Mouse (Mus musculus): Measurements from ENCODE around the gene Exoc5.

Gene Exoc5

DNA sequence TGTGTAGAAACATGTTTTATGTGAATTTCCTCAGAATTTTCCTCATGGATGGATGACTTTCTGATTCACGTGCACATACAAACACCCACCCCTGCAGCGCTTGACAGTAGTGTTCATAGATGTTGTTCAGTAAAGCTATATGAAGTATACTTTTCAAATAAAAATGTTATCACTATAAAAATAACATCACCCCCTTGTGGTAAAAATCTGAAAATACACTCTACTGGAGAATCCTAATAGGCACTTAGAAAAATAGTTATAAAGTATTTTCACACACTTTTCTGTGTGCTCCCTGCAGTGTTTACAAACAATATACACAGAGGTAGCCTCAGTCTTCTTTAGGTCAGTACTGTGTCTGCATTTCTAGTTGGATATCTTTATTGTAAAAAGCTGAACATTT, 58.5 kb downstream of the Exoc5 start:
- DNase-seq (ENCODE audit: low read depth, low spot score): no peak

DNA sequence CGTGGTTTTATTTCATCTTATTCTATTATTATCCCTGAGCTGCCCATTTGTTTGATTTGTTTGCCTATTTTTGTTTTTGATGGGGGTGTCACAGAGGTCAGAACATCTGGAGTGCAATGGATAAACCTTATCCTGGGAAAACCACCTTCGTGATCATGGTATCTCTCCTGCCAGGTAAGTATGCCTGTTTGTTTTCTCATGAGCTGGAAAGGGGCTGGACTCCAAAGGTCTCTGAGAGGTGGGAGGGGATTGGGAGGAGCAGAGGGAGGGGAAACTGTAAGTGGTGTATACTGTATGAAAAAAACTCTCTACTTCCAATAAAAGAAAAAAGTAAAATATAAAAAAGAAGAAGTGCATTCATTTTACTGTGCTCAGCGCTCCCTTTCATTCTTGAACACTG, 64.8 kb downstream of the Exoc5 start:
- no peak for DNase-seq (ENCODE audit: low read depth, low spot score)

DNA sequence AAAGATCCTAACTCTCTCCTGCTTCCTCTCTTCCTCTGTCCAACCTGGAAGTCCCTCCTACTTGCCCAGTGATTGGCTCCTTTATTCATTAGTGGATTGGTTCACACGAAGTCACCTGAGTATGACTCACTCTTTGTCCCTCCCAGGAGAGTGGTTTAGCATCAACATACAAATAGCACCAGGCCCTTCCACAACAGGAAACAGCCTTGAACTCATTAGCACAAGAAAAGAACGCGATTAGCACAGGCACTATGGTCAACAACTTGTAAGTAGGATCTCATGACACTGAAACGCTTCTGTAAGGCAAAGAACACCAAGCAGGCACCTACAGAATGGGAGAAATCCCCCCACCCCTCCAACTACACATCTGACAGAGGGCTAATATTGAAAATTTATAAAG, 67.7 kb downstream of the Exoc5 start:
- peak; percentile 97 for DNase-seq (ENCODE audit: low read depth, low spot score)

DNA sequence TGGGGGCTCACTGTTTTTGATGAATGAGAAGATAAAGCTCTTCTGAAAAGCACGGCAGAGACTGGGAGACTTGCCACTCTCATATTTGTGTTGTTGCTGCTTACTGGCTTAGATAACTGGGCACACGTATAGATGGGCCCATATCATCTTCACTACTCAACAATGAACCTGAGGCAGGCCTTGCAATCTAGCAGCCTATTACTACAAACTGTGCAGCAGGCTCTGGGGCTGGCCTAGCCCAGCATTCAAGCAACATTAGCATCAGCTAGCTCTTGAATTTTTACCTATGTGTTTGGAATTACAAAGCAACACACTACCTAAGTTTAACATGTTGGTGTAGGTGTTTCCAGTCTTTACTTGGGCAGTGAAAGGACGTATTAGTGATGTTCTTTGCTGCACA, 72.6 kb downstream of the Exoc5 start:
- DNase-seq (ENCODE audit: low read depth, low spot score): no peak

DNA sequence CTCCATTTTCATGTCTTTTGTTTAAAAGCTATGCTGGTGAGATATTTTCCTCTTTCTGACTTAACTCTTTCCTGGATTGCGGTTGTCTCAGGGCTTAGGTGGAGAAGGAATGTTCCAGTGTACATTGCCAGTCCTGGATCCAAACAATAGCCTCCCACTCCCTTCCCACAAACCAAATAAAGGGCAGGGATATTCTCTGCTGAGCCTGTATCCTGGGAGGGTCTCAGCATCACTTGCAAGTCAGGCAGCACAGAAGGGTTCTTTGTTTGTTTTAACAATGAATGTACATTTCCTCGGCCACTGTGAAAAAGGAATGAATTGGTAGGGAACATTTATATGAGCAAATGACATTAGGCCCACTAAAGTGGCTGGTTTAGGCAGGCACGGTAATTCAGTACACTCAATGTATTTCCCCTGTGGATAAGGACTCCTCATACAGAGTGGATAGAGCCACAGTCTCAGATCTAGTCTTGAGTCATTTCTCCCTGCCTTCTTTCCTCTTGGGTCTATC, 74.3 kb downstream of the Exoc5 start:
- no peak for DNase-seq (ENCODE audit: low read depth, low spot score)

DNA sequence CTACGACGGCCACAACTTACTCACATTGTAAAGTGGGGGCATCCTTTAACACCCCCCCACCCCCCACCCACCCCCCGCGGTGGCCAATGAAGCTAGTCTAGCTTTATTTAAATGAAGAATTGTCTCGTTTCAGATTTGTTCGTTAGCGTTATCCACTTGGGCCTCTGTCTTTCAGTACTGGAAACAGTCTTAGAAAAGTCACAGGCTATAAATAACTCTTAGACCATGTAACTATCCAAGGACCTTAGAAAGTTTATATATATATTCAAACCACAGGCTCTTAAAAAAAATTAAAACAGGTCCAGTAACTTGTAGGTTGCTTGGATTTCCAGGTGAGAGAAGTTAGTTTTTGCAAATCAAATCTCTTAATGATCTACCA, 75.3 kb downstream of the Exoc5 start:
- DNase-seq (ENCODE audit: low read depth, low spot score): no peak

DNA sequence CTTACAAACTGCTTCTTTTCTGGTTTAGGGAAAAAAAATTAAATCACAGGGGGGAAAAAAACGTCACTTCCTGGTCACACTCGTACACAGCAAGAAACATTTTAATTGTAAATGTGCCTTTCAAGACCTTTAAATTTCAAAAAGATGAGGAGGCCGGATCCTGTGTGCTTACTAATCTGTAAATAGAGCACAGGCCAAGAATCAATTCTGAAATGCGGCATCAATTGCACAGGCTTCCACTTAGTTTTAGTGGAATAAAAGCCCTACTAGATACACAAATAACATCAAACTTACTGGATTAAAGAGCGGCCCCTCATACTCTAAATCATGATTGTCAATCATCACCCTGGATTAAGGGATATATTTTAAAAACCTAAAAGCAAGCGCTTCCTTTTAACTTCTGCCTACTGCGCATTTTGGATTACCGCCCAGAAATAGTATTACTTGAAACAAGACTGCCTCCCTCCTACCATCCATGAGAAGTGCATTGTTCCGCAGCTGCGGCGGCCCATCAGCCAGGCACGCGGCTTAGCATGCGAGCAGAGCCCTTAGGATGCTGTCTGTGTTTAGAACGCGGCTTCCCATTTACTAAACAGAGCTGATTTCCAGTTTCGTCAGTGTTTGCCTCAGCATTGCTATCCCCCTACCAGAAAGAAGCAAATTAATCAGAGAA, 75.8 kb downstream of the Exoc5 start:
- peak; percentile 71 for DNase-seq (ENCODE audit: low read depth, low spot score)

DNA sequence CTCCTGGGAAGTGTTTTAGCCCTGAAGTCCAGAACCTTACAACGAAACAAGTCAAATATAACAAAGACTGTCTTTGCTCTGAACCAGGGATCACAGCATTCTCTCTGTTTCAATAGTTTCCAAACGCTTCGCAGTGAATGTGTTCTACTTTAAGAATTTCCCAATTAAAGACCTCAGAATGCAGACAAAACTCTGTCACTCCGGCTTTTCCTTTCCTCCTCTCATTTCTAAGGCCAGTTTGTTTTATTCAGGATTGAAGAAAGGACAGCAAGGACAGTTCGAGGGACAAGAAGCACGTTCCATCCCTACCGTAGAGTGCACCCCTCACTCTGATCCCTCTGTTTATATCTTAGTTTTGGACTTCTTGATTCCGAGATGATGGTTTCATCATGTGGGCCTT, 76.6 kb downstream of the Exoc5 start:
- no peak for DNase-seq (ENCODE audit: low read depth, low spot score)

DNA sequence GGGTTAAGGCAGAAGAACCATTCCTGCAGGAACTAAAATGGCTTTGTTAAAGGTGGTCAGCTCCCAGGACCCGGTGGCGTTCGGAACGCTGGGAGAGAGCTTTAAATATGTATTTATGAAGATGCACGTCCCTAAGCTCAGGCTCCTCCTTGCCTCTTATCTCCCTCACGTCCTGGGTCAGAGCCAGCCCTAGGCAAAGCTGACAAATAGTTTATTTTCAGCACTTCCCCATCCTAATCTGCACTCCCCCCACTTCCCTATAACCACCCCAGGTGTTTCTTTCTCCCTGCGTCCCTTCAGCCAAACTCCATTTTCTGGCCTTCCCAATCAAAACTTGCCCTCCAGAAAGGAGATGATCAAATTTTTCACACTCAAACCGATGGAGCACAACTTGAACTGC, 80.2 kb downstream of the Exoc5 start:
- DNase-seq (ENCODE audit: low read depth, low spot score): no peak

DNA sequence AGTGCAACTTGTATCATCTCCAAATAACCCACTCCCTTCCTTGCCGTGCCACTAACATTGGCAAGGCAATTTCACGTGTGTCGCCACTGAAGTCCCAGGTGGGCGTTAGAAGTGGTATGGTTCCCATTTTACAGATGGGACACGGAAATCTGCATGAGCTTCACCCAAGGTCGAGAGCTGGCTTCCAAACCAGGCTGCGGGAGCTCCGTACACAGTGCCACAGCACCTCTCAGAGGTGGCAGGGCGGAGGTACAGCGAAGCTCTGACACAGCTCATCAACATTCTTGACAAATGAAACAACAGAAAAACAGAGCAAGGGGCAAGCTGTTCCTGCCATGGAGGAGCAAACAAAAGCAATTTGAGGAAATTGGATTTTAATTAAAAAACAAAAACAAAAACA, 80.8 kb downstream of the Exoc5 start:
- DNase-seq (ENCODE audit: low read depth, low spot score): peak; percentile 65

DNA sequence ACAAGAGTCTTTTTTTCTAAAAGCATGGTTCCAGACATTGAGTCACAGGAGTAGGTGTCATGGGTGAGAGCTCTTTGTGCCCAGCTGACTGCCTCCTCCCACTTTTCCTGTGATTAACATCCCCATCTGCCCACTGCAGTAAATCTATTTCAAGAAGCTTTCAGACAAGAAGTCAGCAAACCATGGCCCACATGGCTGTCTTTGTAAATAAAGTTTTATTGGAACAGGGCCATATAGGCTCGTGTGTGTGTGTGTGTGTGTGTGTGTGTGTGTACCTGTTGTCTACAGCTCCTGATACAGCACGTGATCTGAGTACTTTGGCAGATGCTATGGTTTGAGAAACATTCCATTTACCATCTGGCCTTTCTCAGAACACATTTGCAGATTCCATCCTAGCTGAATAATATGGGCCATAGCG, 87.5 kb downstream of the Exoc5 start:
- DNase-seq (ENCODE audit: low read depth, low spot score): no peak

DNA sequence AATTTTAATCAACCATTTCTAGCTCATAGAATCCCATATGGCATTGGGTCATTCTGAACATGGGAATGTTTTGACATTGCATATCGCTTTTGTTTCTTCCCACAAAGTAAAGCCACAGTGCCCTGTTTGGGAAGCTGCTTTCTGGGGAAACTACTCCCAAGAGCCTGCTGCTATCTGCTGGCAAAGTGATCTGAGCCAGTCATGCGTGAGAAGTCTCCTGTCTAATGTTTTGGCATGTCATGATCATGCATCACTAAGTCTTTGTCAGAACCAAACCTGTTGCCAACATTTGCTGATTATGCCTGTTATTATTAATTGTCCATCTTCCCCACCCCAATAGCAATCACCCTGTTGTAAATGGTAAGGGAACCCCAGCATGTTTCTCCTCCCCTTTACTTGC, 94.9 kb downstream of the Exoc5 start:
- DNase-seq (ENCODE audit: low read depth, low spot score): no peak

DNA sequence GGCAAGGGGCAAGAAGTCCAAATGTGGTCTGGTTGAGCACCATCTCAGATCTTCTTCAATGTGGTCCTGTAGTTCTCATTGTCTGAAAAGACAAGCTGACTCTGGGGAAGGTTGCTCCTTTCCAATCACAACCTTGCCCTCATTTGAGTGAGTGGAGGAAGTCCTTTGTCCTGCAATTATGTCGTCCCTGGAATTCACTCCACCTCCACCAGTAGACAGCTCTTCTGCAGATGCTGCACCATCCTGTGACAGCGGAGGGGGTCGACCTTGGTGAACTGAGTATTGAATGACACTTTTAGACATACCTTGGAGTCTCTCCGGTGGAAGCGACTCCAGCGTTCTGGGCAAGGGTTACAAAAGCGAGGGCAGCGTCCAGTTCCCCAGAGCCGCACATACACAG, 97.8 kb downstream of the Exoc5 start:
- peak; percentile 79 for DNase-seq (ENCODE audit: low read depth, low spot score)

Data from ZHBTc4 (cell line).